Mouse (Mus musculus) Muller cell, postnatal 12 days (primary cell): ENCODE measurements around the gene Ccr10.

Experiments
- DNase-seq: peaks from one replicate; pipeline ENCODE4 v3.0.0-alpha.2; 2015; ENCODE audit errors: inconsistent ontology term

Ccr10 gene

DNA sequence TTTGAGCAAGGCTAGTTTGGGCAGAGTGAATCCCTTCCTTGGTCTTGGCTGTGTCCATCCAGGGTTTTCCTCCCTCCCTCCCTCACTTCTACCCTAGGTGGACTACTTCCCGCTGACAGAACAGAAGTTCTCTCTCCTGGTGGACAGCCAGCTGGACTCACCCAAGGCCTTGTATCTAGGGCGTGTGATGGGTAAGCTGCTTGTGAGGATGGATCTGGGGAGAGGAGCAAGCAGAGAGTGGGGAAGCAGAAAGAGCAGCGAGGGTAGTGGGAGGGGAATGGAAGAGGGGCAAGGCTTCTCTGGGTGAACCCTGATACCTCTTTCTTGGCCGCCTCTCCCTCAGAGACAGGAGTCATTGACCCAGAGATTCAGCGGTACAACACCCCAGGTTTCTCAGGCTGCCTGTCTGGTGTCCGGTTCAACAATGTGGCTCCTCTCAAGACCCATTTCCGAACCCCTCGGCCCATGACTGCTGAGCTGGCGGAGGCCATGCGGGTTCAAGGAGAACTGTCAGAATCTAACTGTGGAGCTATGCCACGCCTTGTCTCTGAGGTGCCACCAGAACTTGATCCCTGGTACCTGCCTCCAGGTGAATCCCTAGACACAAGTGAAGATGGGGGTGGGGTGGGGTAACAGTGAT, 13.0 kb upstream of the Ccr10 start:
- DNase-seq = no peak

- DNase-seq = no peak
Observed at GRCm38 (mm10) chr11:101187541-101187940, 12.3 kb upstream of the Ccr10 start.

- DNase-seq = no peak
Observed at GRCm38 (mm10) chr11:101186526-101187247, 11.4 kb upstream of the Ccr10 start.

GRCm38 (mm10) chr11:101185441-101185840, 10.2 kb upstream of the Ccr10 start:
- DNase-seq = no peak

DNA sequence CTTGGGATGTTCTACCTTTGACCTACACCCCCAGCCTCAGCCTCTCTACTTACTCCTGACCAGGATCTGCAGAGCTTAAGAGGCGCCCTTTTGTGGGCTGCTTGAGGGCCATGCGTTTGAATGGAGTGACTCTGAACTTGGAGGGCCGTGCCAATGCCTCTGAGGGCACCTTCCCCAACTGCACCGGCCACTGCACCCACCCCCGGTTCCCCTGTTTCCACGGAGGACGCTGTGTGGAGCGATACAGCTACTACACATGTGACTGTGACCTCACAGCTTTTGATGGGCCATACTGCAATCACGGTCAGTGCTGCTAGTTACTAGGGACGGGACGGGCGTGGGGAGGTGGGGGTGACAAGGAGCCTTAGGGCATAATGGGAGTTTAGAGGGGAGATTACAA, 9.7 kb upstream of the Ccr10 start:
- no peak for DNase-seq

DNA sequence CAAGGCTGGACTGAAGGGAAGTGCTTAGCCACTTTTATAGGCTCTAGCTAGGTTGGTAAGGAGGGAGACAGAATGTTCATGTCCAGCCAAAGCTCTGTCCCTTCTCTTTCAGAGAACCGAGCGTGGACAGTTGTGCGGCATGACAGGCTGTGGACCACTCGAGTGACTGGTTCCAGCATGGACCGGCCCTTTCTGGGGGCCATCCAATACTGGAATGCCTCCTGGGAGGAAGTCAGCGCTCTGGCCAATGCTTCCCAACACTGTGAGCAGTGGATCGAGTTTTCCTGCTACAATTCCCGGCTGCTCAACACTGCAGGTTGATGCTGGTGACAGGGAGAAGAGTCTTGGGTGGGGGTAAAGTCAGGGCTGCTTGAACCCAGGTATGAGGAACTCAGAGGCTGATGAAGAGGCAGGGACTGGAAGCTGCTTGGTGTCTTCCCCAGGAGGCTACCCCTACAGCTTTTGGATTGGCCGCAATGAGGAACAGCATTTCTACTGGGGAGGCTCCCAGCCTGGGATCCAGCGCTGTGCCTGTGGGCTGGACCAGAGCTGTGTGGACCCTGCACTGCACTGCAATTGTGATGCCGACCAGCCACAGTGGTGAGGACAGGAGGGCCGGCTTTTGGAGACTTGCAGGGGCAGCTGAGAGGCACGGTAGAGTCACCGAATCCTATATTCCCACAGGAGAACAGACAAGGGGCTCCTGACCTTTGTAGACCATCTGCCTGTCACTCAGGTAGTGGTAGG, 7.7 kb upstream of the Ccr10 start:
- no peak for DNase-seq

- DNase-seq = no peak
Observed at GRCm38 (mm10) chr11:101181961-101182360, 6.7 kb upstream of the Ccr10 start.

- peak; percentile 52 for DNase-seq
Observed at GRCm38 (mm10) chr11:101180846-101181740, 5.8 kb upstream of the Ccr10 start.

GRCm38 (mm10) chr11:101180261-101180660, 5.0 kb upstream of the Ccr10 start:
- DNase-seq = no peak

- no peak for DNase-seq
Observed at GRCm38 (mm10) chr11:101179306-101179705, 4.1 kb upstream of the Ccr10 start.

- no peak for DNase-seq
Observed at GRCm38 (mm10) chr11:101178061-101179058, 3.1 kb upstream of the Ccr10 start.

- peak; percentile 29 for DNase-seq
Observed at GRCm38 (mm10) chr11:101176933-101177773, 1.9 kb upstream of the Ccr10 start.

DNA sequence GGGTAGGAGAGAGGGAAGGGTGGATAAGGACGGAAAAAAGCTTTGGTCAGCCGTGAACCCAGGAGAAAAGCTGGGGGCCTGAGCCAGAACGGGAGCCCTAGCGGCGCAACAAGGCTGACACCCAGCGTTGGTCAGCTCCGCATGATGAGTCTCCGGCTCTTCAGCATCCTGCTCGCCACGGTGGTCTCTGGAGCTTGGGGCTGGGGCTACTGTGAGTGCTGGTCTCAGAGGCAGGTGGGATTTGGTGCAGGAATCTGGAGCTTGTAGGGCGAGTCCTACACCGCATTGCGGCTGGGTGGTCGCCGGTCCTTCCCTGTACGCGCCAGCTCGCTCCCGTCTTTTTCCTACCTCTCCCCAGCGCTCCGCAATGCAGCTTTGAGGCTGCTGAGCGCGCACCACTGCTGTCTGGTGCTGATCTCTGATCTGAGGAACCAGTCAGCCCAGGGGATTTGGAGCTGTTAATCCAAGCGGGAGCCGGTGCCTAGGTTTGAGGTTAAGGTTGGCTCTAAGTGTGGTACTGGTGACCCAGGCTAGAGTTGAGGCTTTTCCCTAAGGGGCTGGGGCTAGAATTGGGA, 961 bp upstream of the Ccr10 start:
- peak; percentile 63 for DNase-seq

DNA sequence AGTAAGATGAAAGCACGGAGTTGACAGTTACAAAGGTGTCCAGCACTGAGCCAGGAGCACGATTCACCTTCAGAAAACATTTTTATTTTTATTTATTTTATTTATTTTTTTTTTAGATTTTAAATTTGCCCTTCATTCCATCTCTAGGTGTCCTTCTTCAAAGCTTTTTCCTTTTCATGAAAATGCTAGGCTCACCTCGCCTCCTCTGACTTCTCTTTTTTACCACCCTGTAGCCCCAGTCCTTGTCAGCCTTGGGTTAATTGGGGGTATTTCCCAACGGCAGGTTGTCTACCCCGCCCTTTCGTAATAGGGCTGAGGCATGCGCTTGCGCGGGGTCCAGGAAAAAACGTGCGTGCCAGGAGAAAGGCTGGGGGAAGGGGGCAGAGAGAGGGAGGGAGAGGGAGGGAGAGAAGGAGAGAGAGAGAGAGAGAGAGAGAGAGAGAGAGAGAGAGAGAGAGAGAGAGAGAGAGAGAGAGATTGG, 433 bp upstream of the Ccr10 start:
- DNase-seq = no peak

DNA sequence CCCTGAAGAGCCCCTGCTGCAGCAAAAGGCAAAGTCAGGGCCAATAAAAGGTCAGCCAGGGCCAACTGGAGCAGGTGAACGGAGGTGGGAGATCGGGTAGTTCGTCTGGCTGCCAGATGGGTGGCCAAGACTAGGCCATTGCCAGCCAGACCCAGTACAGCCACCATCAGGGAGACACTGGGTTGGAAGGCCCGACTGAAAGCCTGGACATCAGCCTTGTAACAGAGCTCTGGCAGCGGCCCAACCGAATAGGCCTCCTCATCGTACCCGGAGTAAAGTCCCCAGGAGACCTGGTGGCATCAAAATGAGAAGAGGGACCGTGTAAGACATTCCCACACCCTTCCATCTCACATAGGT, 876 bp downstream of the Ccr10 start:
- DNase-seq = no peak

DNA sequence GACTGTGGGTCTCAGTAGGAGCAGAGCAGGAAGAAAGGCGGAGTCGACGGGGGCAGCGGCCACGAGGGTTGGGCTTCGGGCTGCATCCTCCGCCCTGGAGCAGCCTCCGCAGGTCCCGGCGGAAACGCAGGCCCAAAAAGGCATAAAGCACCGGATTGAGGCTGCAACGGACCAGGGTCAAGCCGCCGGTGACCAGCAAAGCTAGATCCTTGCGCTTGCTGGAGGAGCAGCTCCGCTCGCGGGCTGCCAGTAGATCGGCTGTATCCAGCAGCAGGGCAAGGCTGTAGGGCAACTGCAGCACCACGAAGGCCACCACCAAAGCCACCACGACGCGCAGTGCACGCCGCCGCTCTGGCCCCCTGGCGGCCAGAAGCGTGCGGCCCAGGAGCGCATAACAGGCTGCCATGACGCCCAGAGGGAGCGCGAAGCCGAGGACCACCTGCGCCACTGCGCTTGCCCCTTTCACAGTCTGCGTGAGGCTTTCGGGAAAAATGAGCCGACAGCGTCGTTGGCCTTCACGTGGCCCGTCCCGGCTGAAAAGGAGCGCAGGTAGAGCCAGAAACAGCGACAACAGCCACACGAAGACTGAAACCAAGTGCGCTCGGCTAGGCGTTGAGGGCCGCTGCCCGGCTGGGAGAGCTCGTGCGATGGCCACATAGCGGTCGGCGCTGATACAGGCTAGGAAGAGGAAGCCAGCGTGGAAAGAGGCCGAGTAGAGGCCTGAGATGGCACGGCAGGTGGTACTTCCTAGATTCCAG, 1.4 kb downstream of the Ccr10 start:
- peak; percentile 91 for DNase-seq

GRCm38 (mm10) chr11:101173112-101173511, 2.1 kb downstream of the Ccr10 start:
- no peak for DNase-seq

GRCm38 (mm10) chr11:101172434-101172815, 2.8 kb downstream of the Ccr10 start:
- DNase-seq = no peak
